Mouse (Mus musculus): ENCODE measurements around the gene S100a3.
A peak's percentile ranks its signal among the peaks of the same experiment; 100 is the strongest.

The S100a3 gene

GRCm38 (mm10) chr3:90560008-90560628 lies at the start of gene S100a3:
Gene S100a3, plus strand, starts transcription at chr3:90560578.
- no peak for DNase-seq (ENCODE audit: low read depth)

- DNase-seq (ENCODE audit: low read depth): no peak
Observed at GRCm38 (mm10) chr3:90512276-90512675, 48.1 kb upstream of the S100a3 start.

GRCm38 (mm10) chr3:90512948-90513642 lies 47.3 kb upstream of the S100a3 start:
- no peak for DNase-seq (ENCODE audit: low read depth)

- DNase-seq (ENCODE audit: low read depth): peak; percentile 47
Observed at GRCm38 (mm10) chr3:90513796-90514590, 46.4 kb upstream of the S100a3 start, which contains the start of the genes S100a1 and S100a13. Gene S100a1, minus strand, starts transcription at chr3:90514392. Gene S100a13, plus strand, starts transcription at chr3:90514435.

GRCm38 (mm10) chr3:90514691-90515090 lies 45.7 kb upstream of the S100a3 start:
- peak; percentile 66 for DNase-seq (ENCODE audit: low read depth)

- DNase-seq (ENCODE audit: low read depth): no peak
Observed at GRCm38 (mm10) chr3:90515242-90515641, 45.1 kb upstream of the S100a3 start.

GRCm38 (mm10) chr3:90515789-90516188 lies 44.6 kb upstream of the S100a3 start:
- DNase-seq (ENCODE audit: low read depth): no peak

- no peak for DNase-seq (ENCODE audit: low read depth)
Observed at GRCm38 (mm10) chr3:90517711-90518110, 42.7 kb upstream of the S100a3 start.

- peak; percentile 49 for DNase-seq (ENCODE audit: low read depth)
Observed at GRCm38 (mm10) chr3:90525421-90525820, 35.0 kb upstream of the S100a3 start.

GRCm38 (mm10) chr3:90526076-90526475 lies 34.3 kb upstream of the S100a3 start:
- no peak for DNase-seq (ENCODE audit: low read depth)

GRCm38 (mm10) chr3:90526580-90526979 lies 33.8 kb upstream of the S100a3 start, which contains the start of gene S100a14:
Gene S100a14, plus strand, starts transcription at chr3:90526856.
- no peak for DNase-seq (ENCODE audit: low read depth)

GRCm38 (mm10) chr3:90527291-90527873 lies 33.0 kb upstream of the S100a3 start:
- no peak for DNase-seq (ENCODE audit: low read depth)

GRCm38 (mm10) chr3:90531713-90532112 lies 28.7 kb upstream of the S100a3 start:
- no peak for DNase-seq (ENCODE audit: low read depth)

- no peak for DNase-seq (ENCODE audit: low read depth)
Observed at GRCm38 (mm10) chr3:90535446-90535845, 24.9 kb upstream of the S100a3 start.

- no peak for DNase-seq (ENCODE audit: low read depth)
Observed at GRCm38 (mm10) chr3:90537141-90537904, 23.1 kb upstream of the S100a3 start, which contains the start of gene S100a16. Gene S100a16, plus strand, starts transcription at chr3:90537254.

- DNase-seq (ENCODE audit: low read depth): no peak
Observed at GRCm38 (mm10) chr3:90537905-90538296, 22.5 kb upstream of the S100a3 start.

GRCm38 (mm10) chr3:90540904-90541303 lies 19.5 kb upstream of the S100a3 start:
- DNase-seq (ENCODE audit: low read depth): no peak

- DNase-seq (ENCODE audit: low read depth): no peak
Observed at GRCm38 (mm10) chr3:90549676-90550420, 10.5 kb upstream of the S100a3 start.

GRCm38 (mm10) chr3:90550421-90550790 lies 10.0 kb upstream of the S100a3 start:
- no peak for DNase-seq (ENCODE audit: low read depth)

- no peak for DNase-seq (ENCODE audit: low read depth)
Observed at GRCm38 (mm10) chr3:90552231-90552630, 8.1 kb upstream of the S100a3 start.

- no peak for DNase-seq (ENCODE audit: low read depth)
Observed at GRCm38 (mm10) chr3:90555954-90556353, 4.4 kb upstream of the S100a3 start.
